Mouse (Mus musculus): ENCODE measurements around the gene Btf3l4.

The Btf3l4 gene

GRCm38 (mm10) chr4:108832916-108833827 is at the start of gene Btf3l4:
Btf3l4 (minus strand) TSS chr4:108833614.
- DNase-seq (ENCODE audit: low spot score), result peak; percentile 86

- no peak for DNase-seq (ENCODE audit: low spot score)
Observed at GRCm38 (mm10) chr4:108878963-108879822, 45.8 kb upstream of the Btf3l4 start, which contains the start of gene Rab3b. Rab3b (plus strand) TSS chr4:108879063.

GRCm38 (mm10) chr4:108877901-108878300 is 44.5 kb upstream of the Btf3l4 start:
- DNase-seq (ENCODE audit: low spot score), result no peak

GRCm38 (mm10) chr4:108873746-108874145 is 40.3 kb upstream of the Btf3l4 start:
- no peak for DNase-seq (ENCODE audit: low spot score)

GRCm38 (mm10) chr4:108869730-108870374 is 36.4 kb upstream of the Btf3l4 start:
- peak; percentile 85 for DNase-seq (ENCODE audit: low spot score)

- DNase-seq (ENCODE audit: low spot score), result no peak
Observed at GRCm38 (mm10) chr4:108866806-108867205, 33.4 kb upstream of the Btf3l4 start.

- no peak for DNase-seq (ENCODE audit: low spot score)
Observed at GRCm38 (mm10) chr4:108848505-108848848, 15.1 kb upstream of the Btf3l4 start, which contains the start of gene A730015C16Rik. A730015C16Rik (minus strand) TSS chr4:108848619.

GRCm38 (mm10) chr4:108847715-108848504 is 14.5 kb upstream of the Btf3l4 start, which contains the start of gene Kti12:
Kti12 (plus strand) TSS chr4:108847785.
- peak; percentile 75 for DNase-seq (ENCODE audit: low spot score)

GRCm38 (mm10) chr4:108845824-108846569 is 12.6 kb upstream of the Btf3l4 start:
- no peak for DNase-seq (ENCODE audit: low spot score)

GRCm38 (mm10) chr4:108843336-108843735 is 9.9 kb upstream of the Btf3l4 start:
- DNase-seq (ENCODE audit: low spot score), result no peak

- DNase-seq (ENCODE audit: low spot score), result no peak
Observed at GRCm38 (mm10) chr4:108841920-108842578, 8.6 kb upstream of the Btf3l4 start.

GRCm38 (mm10) chr4:108838031-108838430 is 4.6 kb upstream of the Btf3l4 start:
- no peak for DNase-seq (ENCODE audit: low spot score)

GRCm38 (mm10) chr4:108835496-108835895 is 2.1 kb upstream of the Btf3l4 start:
- DNase-seq (ENCODE audit: low spot score), result no peak

- no peak for DNase-seq (ENCODE audit: low spot score)
Observed at GRCm38 (mm10) chr4:108834971-108835311, 1.5 kb upstream of the Btf3l4 start.

GRCm38 (mm10) chr4:108834115-108834970 is 929 bp upstream of the Btf3l4 start, which contains the start of gene Txndc12:
Txndc12 (plus strand) TSS chr4:108834601.
- peak; percentile 78 for DNase-seq (ENCODE audit: low spot score)

GRCm38 (mm10) chr4:108833828-108834114 is 357 bp upstream of the Btf3l4 start:
- no peak for DNase-seq (ENCODE audit: low spot score)

- no peak for DNase-seq (ENCODE audit: low spot score)
Observed at GRCm38 (mm10) chr4:108830698-108831097, 2.7 kb downstream of the Btf3l4 start.

GRCm38 (mm10) chr4:108826643-108827042 is 6.8 kb downstream of the Btf3l4 start:
- DNase-seq (ENCODE audit: low spot score), result no peak

- no peak for DNase-seq (ENCODE audit: low spot score)
Observed at GRCm38 (mm10) chr4:108826096-108826495, 7.3 kb downstream of the Btf3l4 start.

Data from left cerebral cortex, adult 11 months (tissue).